Mouse (Mus musculus): Measurements from ENCODE around the gene Ccser2. TPM values are rescaled to one million over a fixed set of nuclear protein-coding genes. Genes with fewer than 3 reads are reported as not detected.

Gene Ccser2
- polyA plus RNA-seq, 1 experiment from 2014 or later, result 34.8 TPM

DNA sequence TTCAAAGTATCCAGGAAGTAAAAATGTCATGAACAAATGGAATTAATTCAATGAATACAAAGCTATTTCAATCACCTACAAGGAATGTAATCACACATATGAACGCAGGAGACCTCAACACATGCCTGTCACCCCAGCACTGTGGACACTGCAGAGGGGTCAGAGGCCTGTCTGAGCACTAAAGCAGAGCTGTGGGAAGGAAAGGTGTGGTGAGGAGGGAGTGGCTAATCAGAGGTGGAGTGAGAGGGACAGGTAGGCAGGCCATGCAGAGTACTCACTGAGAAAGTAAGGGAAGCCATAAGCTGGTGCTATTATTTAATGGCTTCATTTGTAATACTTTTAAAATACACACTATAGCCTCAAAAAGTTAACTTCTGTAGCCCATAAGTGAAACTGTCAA lies 64.4 kb downstream of the Ccser2 start:
- no peak overlapping the region for H3K4me3 ChIP-seq (ENCODE audit: low read depth, low read length)
- no peaks in the 10 kb centered on the region for H3K27me3 ChIP-seq (ENCODE audit: insufficient read depth, low read length)
- no peak overlapping the region for H3K27ac ChIP-seq (ENCODE audit: low read depth)
- peaks cover 17% of the 10 kb centered on the region; the same call in 1 of the 2 replicates for H3K36me3 ChIP-seq (ENCODE audit: insufficient read depth)
- DNase-seq (no peak), ATAC-seq (ENCODE audit: insufficient read depth) (no peak)
- no peak overlapping the region for H3K4me2 ChIP-seq
- H3K9me3 ChIP-seq (ENCODE audit: low read depth, low read length), result no peaks in the 10 kb centered on the region
- no peaks in the 10 kb centered on the region for H3K4me1 ChIP-seq (ENCODE audit: insufficient read depth)
- no peak overlapping the region for H3K9ac ChIP-seq
- TF ChIP-seq CTCF (IDR thresholded peaks at IDR 0.05; ENCODE audit: low read depth), result no peak
- 79% methylated on average over 1 of the region's 1 CpGs for WGBS

GRCm38 (mm10) chr14:36900883-36901282 lies 67.7 kb downstream of the Ccser2 start:
- no peak for TF ChIP-seq CTCF (IDR thresholded peaks at IDR 0.05; ENCODE audit: low read depth)
- Histone ChIP-seq H3K9me3 (ENCODE audit: low read depth, low read length) (no peaks in the 10 kb centered on the region), H3K27ac (ENCODE audit: low read depth) (no peak overlapping the region), H3K9ac (no peak overlapping the region), H3K36me3 (ENCODE audit: insufficient read depth) (peaks cover 10% of the 10 kb centered on the region; the same call in 1 of the 2 replicates), H3K27me3 (ENCODE audit: insufficient read depth, low read length) (no peaks in the 10 kb centered on the region), H3K4me3 (ENCODE audit: low read depth, low read length) (no peak overlapping the region), H3K4me1 (ENCODE audit: insufficient read depth) (no peaks in the 10 kb centered on the region), H3K4me2 (no peak overlapping the region)
- DNase-seq (no peak), ATAC-seq (ENCODE audit: insufficient read depth) (no peak)

- TF ChIP-seq CTCF (IDR thresholded peaks at IDR 0.05; ENCODE audit: low read depth), result no peak
- no peak for DNase-seq
These were observed 73.9 kb downstream of the Ccser2 start for GRCm38 (mm10) chr14:36894701-36895100.

DNA sequence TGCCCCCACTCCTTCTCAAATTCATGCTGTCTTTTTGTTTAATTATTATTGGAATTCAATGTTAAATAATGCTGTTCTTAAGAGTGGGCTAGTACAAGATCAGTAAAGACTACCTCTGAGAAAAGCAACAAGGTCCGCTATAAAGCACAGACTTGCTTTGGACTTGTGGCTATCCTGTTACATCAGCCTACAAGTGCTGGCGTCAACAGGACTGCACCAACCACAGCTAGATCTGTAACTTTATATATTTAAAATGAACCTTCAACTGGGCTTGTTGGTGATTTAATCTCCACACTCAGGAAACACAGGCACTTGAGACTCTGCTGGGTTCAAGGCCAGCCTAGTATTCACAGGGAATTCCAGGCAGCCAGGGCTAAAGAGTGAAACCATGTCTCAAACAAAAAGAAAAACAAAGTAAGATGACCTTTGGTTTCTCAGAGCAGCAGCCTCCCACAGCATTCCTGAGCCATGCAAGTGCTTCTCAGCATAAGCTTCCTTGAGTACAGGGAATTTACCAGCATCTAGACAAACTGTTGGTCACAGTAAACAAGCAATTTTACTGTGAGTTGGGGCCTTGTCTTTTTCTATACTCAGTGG lies 75.7 kb downstream of the Ccser2 start:
- H3K4me1 ChIP-seq (ENCODE audit: insufficient read depth), result no peaks in the 10 kb centered on the region
- WGBS, result 68% methylated on average over 2 of the region's 2 CpGs
- H3K36me3 ChIP-seq (ENCODE audit: insufficient read depth), result peaks cover 4% of the 10 kb centered on the region; the same call in 1 of the 2 replicates
- H3K9ac ChIP-seq, result no peak overlapping the region
- no peak for TF ChIP-seq CTCF (IDR thresholded peaks at IDR 0.05; ENCODE audit: low read depth)
- no peaks in the 10 kb centered on the region for H3K27me3 ChIP-seq (ENCODE audit: insufficient read depth, low read length)
- H3K9me3 ChIP-seq (ENCODE audit: low read depth, low read length), result no peaks in the 10 kb centered on the region
- ATAC-seq (ENCODE audit: insufficient read depth) (no peak; the same call in 1 of the 2 replicates), DNase-seq (no peak)
- no peak overlapping the region for H3K4me3 ChIP-seq (ENCODE audit: low read depth, low read length)
- no peak overlapping the region for H3K4me2 ChIP-seq
- no peak overlapping the region for H3K27ac ChIP-seq (ENCODE audit: low read depth)

More at GRCm38 (mm10) chr14:36894701-36895100, 73.9 kb downstream of the Ccser2 start:
- Histone ChIP-seq H3K4me1 (ENCODE audit: insufficient read depth) (no peaks in the 10 kb centered on the region), H3K4me2 (no peak overlapping the region), H3K27ac (ENCODE audit: low read depth) (no peak overlapping the region), H3K27me3 (ENCODE audit: insufficient read depth, low read length) (no peaks in the 10 kb centered on the region), H3K4me3 (ENCODE audit: low read depth, low read length) (no peak overlapping the region), H3K36me3 (ENCODE audit: insufficient read depth) (peaks cover 8% of the 10 kb centered on the region; the same call in 1 of the 2 replicates), H3K9me3 (ENCODE audit: low read depth, low read length) (no peaks in the 10 kb centered on the region), H3K9ac (no peak overlapping the region)
- 84% methylated on average over 3 of the region's 3 CpGs for WGBS
- no peak for ATAC-seq (ENCODE audit: insufficient read depth)

GRCm38 (mm10) chr14:36890130-36890529 lies 78.4 kb downstream of the Ccser2 start:
- H3K27me3 ChIP-seq (ENCODE audit: insufficient read depth, low read length), result no peaks in the 10 kb centered on the region
- ATAC-seq (ENCODE audit: insufficient read depth) (no peak), DNase-seq (no peak)
- 59% methylated on average over 7 of the region's 7 CpGs for WGBS
- H3K9me3 ChIP-seq (ENCODE audit: low read depth, low read length), result no peaks in the 10 kb centered on the region
- no peak overlapping the region for H3K4me2 ChIP-seq
- H3K4me1 ChIP-seq (ENCODE audit: insufficient read depth), result no peaks in the 10 kb centered on the region
- TF ChIP-seq CTCF (IDR thresholded peaks at IDR 0.05; ENCODE audit: low read depth), result no peak
- H3K27ac ChIP-seq (ENCODE audit: low read depth), result no peak overlapping the region
- H3K4me3 ChIP-seq (ENCODE audit: low read depth, low read length), result no peak overlapping the region
- no peak overlapping the region for H3K9ac ChIP-seq
- H3K36me3 ChIP-seq (ENCODE audit: insufficient read depth), result peaks cover 4% of the 10 kb centered on the region; the same call in 1 of the 2 replicates

DNA sequence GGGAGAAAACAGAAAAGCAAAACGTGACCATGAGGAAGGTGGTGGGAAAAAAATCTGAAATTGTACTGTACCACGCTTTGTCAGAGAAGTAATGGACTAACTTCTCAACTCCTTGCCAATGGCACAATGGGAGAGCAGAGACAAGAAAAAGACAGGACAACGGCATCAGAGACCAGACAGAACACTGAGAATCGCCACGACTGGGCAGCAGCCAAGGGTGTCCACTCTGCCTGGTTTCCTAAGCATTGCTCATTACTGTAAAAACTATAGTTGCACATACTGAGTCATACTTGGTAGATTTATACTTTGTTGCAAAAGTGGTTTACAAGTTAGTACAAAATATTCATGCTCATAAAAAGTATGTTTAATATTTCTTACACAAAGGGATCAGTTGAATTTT lies 82.9 kb downstream of the Ccser2 start:
- Histone ChIP-seq H3K4me2 (no peak overlapping the region), H3K36me3 (ENCODE audit: insufficient read depth) (peaks cover 4% of the 10 kb centered on the region; the same call in 1 of the 2 replicates), H3K4me3 (ENCODE audit: low read depth, low read length) (no peak overlapping the region), H3K27ac (ENCODE audit: low read depth) (no peak overlapping the region), H3K9ac (no peak overlapping the region), H3K4me1 (ENCODE audit: insufficient read depth) (no peaks in the 10 kb centered on the region), H3K27me3 (ENCODE audit: insufficient read depth, low read length) (no peaks in the 10 kb centered on the region), H3K9me3 (ENCODE audit: low read depth, low read length) (no peaks in the 10 kb centered on the region)
- ATAC-seq (ENCODE audit: insufficient read depth) (no peak), DNase-seq (no peak)
- 88% methylated on average over 5 of the region's 5 CpGs for WGBS
- TF ChIP-seq CTCF (IDR thresholded peaks at IDR 0.05; ENCODE audit: low read depth), result no peak

DNA sequence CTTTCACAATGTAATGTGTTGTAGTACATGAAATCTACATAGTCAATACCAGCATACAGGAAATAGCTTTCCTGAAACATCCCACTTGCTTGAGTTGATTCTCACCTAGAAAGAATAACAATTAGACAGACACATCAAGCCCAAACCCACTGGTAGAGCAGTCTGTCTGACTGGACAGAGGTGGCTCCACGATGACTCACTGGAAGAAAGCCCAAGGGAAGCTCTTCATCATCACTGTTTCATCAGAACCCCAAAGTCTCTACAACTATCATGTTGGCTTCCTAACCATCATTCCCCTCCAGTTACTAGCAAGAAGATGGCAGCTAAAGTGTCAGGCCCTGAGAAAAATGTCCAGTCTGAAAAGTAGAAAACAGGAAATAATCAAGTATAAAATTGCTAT lies 83.5 kb downstream of the Ccser2 start:
- Histone ChIP-seq H3K4me2 (no peak overlapping the region), H3K36me3 (ENCODE audit: insufficient read depth) (peaks cover 2% of the 10 kb centered on the region; the same call in 1 of the 2 replicates), H3K9me3 (ENCODE audit: low read depth, low read length) (no peaks in the 10 kb centered on the region), H3K27me3 (ENCODE audit: insufficient read depth, low read length) (no peaks in the 10 kb centered on the region), H3K27ac (ENCODE audit: low read depth) (no peak overlapping the region), H3K9ac (no peak overlapping the region), H3K4me3 (ENCODE audit: low read depth, low read length) (no peak overlapping the region), H3K4me1 (ENCODE audit: insufficient read depth) (no peaks in the 10 kb centered on the region)
- ATAC-seq (ENCODE audit: insufficient read depth) (no peak), DNase-seq (no peak)
- TF ChIP-seq CTCF (IDR thresholded peaks at IDR 0.05; ENCODE audit: low read depth), result no peak
- 79% methylated on average over 1 of the region's 1 CpGs for WGBS

All from lung, embryonic 14.5 days (tissue).